Mouse (Mus musculus) C2C12 (cell line): ENCODE measurements around the gene 9530053A07Rik. TPM values are rescaled to one million over a fixed set of nuclear protein-coding genes. Genes with fewer than 3 reads are reported as not detected.

Experiments
- H3K27me3 ChIP-seq: one replicate; pipeline ENCODE4 v1.6.1; 2011; ENCODE audit not compliant: control insufficient read depth, insufficient read depth, insufficient read length
- H3K36me3 ChIP-seq: one replicate; pipeline ENCODE4 v1.6.1; 2011; ENCODE audit not compliant: control insufficient read depth, insufficient read depth
- H3K4me3 ChIP-seq: one replicate; pipeline ENCODE4 v1.5.1; 2011; ENCODE audit warnings: mild to moderate bottlenecking, control low read depth; ENCODE audit not compliant: poor library complexity, insufficient read depth, severe bottlenecking
- H3K79me2 ChIP-seq: one replicate; pipeline ENCODE4 v1.6.1; 2011; ENCODE audit not compliant: control insufficient read depth, insufficient read depth
- H3K79me3 ChIP-seq: one replicate; pipeline ENCODE4 v1.6.1; 2011; ENCODE audit warnings: low read depth, control low read depth
- H3ac ChIP-seq: one replicate; pipeline ENCODE3; 2011; ENCODE audit warnings: low read depth; ENCODE audit not compliant: control insufficient read depth, insufficient read length
- CEBPB ChIP-seq: IDR thresholded peaks from one replicate; pipeline ENCODE4 v1.6.1; 2011; ENCODE audit warnings: low read depth, mild to moderate bottlenecking, control low read depth, moderate library complexity
- CTCF ChIP-seq: IDR thresholded peaks from one replicate; pipeline ENCODE4 v1.5.1; 2011; ENCODE audit not compliant: control insufficient read depth, insufficient read depth, insufficient read length
- FOSL1 ChIP-seq: IDR thresholded peaks from one replicate; pipeline ENCODE4 v1.8.0; 2011; ENCODE audit warnings: mild to moderate bottlenecking, low read length; ENCODE audit not compliant: poor library complexity, insufficient read depth, severe bottlenecking
- MAX ChIP-seq: IDR thresholded peaks from one replicate; pipeline ENCODE4 v1.6.1; 2011; ENCODE audit warnings: mild to moderate bottlenecking, control low read depth
- MYOD1 ChIP-seq: IDR thresholded peaks from one replicate; pipeline ENCODE4 v1.6.1; 2011; ENCODE audit warnings: low read depth; ENCODE audit not compliant: control insufficient read depth, insufficient read length
- MYOG ChIP-seq: IDR thresholded peaks from one replicate; pipeline ENCODE4 v1.6.1; 2011; ENCODE audit not compliant: control insufficient read depth, insufficient read length; ENCODE audit errors: extremely low read depth
- USF1 ChIP-seq: IDR thresholded peaks from one replicate; pipeline ENCODE4 v1.6.1; 2011; ENCODE audit warnings: low read depth, mild to moderate bottlenecking, control low read depth, moderate library complexity
- polyA plus RNA-seq: library from polyadenylated mRNA; unstranded; fragments of >200 nt; fragmentation: generic; extraction: Trizol; gene quantifications from one replicate; pipeline ENCODE4 v1.2.1, GENCODE M21; 2012; ENCODE audit warnings: missing spikeins

Gene 9530053A07Rik
- polyA plus RNA-seq, 1 experiment, result 0.62 TPM

DNA sequence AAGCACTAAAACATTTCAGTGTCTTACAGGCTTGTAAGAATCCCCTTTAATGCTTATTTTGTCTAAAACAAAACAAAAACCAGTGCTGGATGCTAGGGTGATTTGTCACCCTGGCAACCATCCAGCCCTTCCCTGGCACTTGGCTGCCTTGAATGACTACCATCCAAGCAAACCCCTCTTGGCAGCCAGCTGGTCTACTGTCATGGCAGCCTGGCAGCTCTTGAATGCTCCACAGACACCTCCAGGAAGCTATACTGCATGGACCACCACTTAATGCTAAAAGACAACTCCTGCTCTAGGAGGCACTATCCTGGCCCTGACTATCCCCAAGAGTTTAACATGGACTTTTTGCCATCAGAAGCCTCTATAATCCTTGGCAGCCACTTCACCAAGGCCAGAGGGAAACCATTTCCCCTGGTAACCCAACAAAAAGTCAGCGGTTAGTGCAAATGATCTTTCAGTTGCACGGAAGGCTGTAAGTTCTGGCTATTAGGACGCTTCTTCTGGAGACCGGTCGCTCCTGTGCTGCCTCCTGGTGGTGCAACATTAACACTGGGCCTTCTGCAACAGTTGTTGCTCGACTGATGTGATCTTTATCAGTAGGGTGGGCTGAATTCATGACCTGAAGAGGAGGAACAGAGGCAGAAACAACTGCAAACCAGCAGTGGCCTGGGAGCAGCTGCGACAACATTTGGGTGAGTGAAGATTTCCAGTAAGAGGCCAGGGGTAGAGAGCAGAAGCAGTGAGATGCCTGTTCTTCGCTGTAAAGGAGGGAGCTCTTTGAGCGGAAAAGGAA lies 39.3 kb downstream of the 9530053A07Rik start:
- no peak for TF ChIP-seq FOSL1
- TF ChIP-seq MYOD1, result no peak
- TF ChIP-seq CTCF, result peak; percentile 47
- no peak for TF ChIP-seq MYOG
- no peak for TF ChIP-seq CEBPB
- TF ChIP-seq USF1, result no peak

GRCm38 (mm10) chr7:28169489-28170422 lies 40.5 kb downstream of the 9530053A07Rik start, which contains the start of gene Fbl:
Gene Fbl, plus strand, starts transcription at chr7:28169710.
- Histone ChIP-seq H3K4me3 (peak within 1 kb of the TSS; percentile 74), H3ac (peak within 1 kb of the TSS; percentile 84), H3K79me3 (peaks cover 50% of the 10 kb centered on the region), H3K27me3 (no peaks in the 10 kb centered on the region), H3K79me2 (peaks cover 55% of the 10 kb centered on the region), H3K36me3 (no peaks in the 10 kb centered on the region)
- TF ChIP-seq USF1, result peak; percentile 63
- TF ChIP-seq MAX, result peak; percentile 87
- no peak for TF ChIP-seq CTCF

More for the DNA sequence above, 39.3 kb downstream of the 9530053A07Rik start:
- H3K79me3 ChIP-seq, result peaks cover 38% of the 10 kb centered on the region
- H3K27me3 ChIP-seq, result no peaks in the 10 kb centered on the region
- no peaks in the 10 kb centered on the region for H3K36me3 ChIP-seq
- H3ac ChIP-seq, result no peak overlapping the region
- peaks cover 42% of the 10 kb centered on the region for H3K79me2 ChIP-seq
- H3K4me3 ChIP-seq, result peak overlapping the region; percentile 74

GRCm38 (mm10) chr7:28175358-28175757 lies 46.1 kb downstream of the 9530053A07Rik start:
- H3K79me2 ChIP-seq, result peaks cover 73% of the 10 kb centered on the region
- peaks cover 35% of the 10 kb centered on the region for H3K36me3 ChIP-seq
- H3K79me3 ChIP-seq, result peaks cover 52% of the 10 kb centered on the region

DNA sequence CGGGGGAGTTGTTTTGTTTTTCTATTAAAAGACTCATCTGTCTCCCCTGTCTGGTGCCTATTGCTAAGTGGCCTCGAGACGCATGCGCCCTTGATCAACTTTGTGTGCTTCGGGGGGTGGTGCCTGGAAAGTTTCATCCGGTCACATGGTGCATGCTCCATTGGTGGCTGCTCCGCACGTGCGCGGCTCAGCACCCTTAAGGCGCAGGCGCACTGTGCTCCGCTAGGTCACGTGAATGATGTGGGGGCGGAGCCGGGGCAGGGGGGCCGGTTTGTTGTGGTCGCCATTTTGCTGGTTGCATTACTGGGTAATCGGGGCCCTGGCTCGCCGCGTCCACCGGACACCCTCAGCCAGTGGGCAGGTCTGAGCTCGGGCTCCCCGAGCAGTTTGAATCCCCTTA lies 50.0 kb downstream of the 9530053A07Rik start, which contains the start of gene Dyrk1b:
Gene Dyrk1b (plus strand): TSS at position 242 of the 400 bp plus-strand sequence.
- Histone ChIP-seq H3K79me3 (peaks cover 17% of the 10 kb centered on the region), H3K79me2 (peaks cover 39% of the 10 kb centered on the region), H3K4me3 (peak within 1 kb of the TSS; percentile 50), H3K27me3 (no peaks in the 10 kb centered on the region), H3ac (peak within 1 kb of the TSS; percentile 70), H3K36me3 (peaks cover 60% of the 10 kb centered on the region)
- TF ChIP-seq MYOG (no peak), USF1 (peak; percentile 99), MAX (peak; percentile 83)

More at GRCm38 (mm10) chr7:28175358-28175757, 46.1 kb downstream of the 9530053A07Rik start:
- no peak for TF ChIP-seq MAX
- no peak for TF ChIP-seq USF1
- TF ChIP-seq FOSL1, result no peak
- TF ChIP-seq CTCF, result no peak
- no peak for TF ChIP-seq CEBPB
- TF ChIP-seq MYOD1, result no peak
- no peak for TF ChIP-seq MYOG
- Histone ChIP-seq H3K4me3 (no peak overlapping the region), H3K27me3 (no peaks in the 10 kb centered on the region), H3ac (no peak overlapping the region)

DNA sequence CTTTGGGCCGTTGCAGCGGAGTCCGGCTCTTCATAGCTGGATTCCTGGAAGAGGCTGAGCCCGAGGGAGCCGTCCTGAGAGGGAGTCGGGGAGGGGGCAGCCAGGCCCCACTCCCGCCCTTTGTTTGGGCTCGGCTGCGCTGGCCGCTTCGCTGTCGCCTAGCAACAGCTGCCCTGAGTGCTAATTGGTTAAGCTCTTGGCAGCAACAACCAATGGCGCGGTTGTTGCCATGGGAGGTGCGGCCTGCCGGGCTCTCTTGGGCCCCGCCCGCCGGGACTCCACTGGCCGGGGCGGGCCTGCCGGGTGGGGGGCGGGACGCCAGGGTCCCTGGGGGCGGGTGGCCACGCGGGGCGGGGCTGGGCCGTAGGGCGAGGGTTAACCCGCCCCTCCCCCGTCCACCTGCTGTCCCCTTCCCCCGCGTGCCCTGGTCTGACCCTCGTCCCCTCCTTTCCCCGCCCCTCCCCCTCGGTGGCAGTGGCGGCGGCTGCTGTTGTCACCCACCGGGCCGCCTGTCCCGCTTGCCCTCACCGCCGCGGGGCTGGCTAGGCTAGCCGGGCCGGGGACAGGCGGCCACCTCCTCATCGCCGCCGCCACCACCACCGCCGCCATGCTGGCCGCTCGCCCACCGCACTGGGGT lies 50.6 kb downstream of the 9530053A07Rik start:
- no peak for TF ChIP-seq MYOD1
- no peak for TF ChIP-seq MYOG
- TF ChIP-seq CTCF, result no peak
- no peak for TF ChIP-seq USF1
- TF ChIP-seq FOSL1, result no peak
- TF ChIP-seq CEBPB, result no peak
- no peak for TF ChIP-seq MAX
- Histone ChIP-seq H3K27me3 (no peaks in the 10 kb centered on the region), H3K36me3 (peaks cover 60% of the 10 kb centered on the region), H3K79me3 (peaks cover 12% of the 10 kb centered on the region), H3K79me2 (peaks cover 33% of the 10 kb centered on the region), H3ac (peak overlapping the region; percentile 70), H3K4me3 (peak overlapping the region; percentile 50)
